Mouse (Mus musculus) olfactory bulb, adult 2 months (tissue): ENCODE data around the gene Adgrb2. TPM values are rescaled to one million over a fixed set of nuclear protein-coding genes. Genes with fewer than 3 reads are reported as not detected.

Experiments
- H3K27ac ChIP-seq: fragments of 200-500 bp; 2 replicates; pipeline ENCODE4 v1.5.1; 2012; ENCODE audit warnings: low read depth, low read length; ENCODE audit not compliant: insufficient read depth
- H3K4me1 ChIP-seq: fragments of 200-500 bp; 2 replicates; pipeline ENCODE4 v1.6.1; 2012; ENCODE audit warnings: low read length; ENCODE audit not compliant: control insufficient read depth, insufficient read depth
- H3K4me3 ChIP-seq: fragments of 200-500 bp; 2 replicates; pipeline ENCODE4 v1.5.1; 2012; ENCODE audit warnings: mild to moderate bottlenecking, low read depth, low read length, moderate library complexity; ENCODE audit not compliant: insufficient read depth
- CTCF ChIP-seq: fragments of 200-500 bp; IDR thresholded peaks from 2 replicates; pipeline ENCODE4 v1.5.1; 2012; ENCODE audit warnings: low read depth, mild to moderate bottlenecking, low read length, moderate library complexity; ENCODE audit not compliant: insufficient read depth
- POLR2A ChIP-seq: fragments of 200-500 bp; IDR thresholded peaks from 2 replicates; pipeline ENCODE4 v1.6.1; 2012; ENCODE audit warnings: mild to moderate bottlenecking, low read depth, low read length, moderate library complexity; ENCODE audit not compliant: insufficient read depth
- WGBS: fragments of 180-500 bp; shearing (Covaris S2); methylation state at CpG from one replicate; pipeline ENCODE4 v1.1.7; 2018; 5-methylcytosine and 5-hydroxymethylcytosine counted together
- polyA plus RNA-seq: library from polyadenylated mRNA; stranded (reverse); fragments of >200 nt; gene quantifications from 2 replicates; pipeline ENCODE4 v1.2.4, GENCODE M21; 2012; ENCODE audit warnings: low replicate concordance; ENCODE audit not compliant: missing spikeins, insufficient read depth, insufficient read length

Gene Adgrb2
- polyA plus RNA-seq, 1 experiment, result not detected

DNA sequence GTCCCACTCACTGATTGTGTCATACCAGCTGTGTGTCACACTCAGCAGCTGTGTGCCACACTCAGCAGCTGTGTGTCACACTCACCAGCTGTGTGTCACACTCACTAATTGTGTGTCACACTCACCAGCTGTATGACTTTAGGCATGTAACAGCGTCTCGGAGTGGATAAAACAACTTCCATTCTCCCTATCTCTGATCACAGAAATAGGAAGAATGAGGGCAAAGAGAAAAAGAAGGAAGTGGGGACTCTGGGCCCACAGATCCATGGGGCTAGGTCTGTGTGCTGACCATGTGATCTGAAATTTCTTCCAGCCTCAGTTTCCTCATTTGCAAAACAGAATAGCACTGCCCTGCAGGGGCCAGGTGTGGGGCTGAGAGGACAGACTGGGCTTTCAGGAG, 87.1 kb downstream of the Adgrb2 start:
- Histone ChIP-seq H3K4me3 (no peak overlapping the region), H3K27ac (no peak overlapping the region), H3K4me1 (peaks cover 10% of the 10 kb centered on the region)
- TF ChIP-seq CTCF (no peak), POLR2A (no peak)
- 91% methylated on average over 2 of the region's 2 CpGs for WGBS

Other genes with a start within 250 kb of the Adgrb2 start
- 153 and 170 TPM in 2 replicates for gene Khdrbs1, start 242.6 kb upstream of the Adgrb2 start, polyA plus RNA-seq
- 96.3 and 259 TPM in 2 replicates for gene Ptp4a2, start 173.7 kb upstream of the Adgrb2 start, polyA plus RNA-seq
- gene Spocd1, start 55.6 kb upstream of the Adgrb2 start, polyA plus RNA-seq, result not detected in 2 replicates
- gene Col16a1, start 63.0 kb downstream of the Adgrb2 start, polyA plus RNA-seq, result not detected in 2 replicates
- gene Pef1, start 117.7 kb downstream of the Adgrb2 start, polyA plus RNA-seq, result not detected in 2 replicates
- gene Hcrtr1, start 154.5 kb downstream of the Adgrb2 start, polyA plus RNA-seq, result not detected in 2 replicates
- gene Tinagl1, start 190.3 kb downstream of the Adgrb2 start, polyA plus RNA-seq, result not detected in 2 replicates
- gene Gm853, start 237.5 kb downstream of the Adgrb2 start, polyA plus RNA-seq, result not detected in 2 replicates